Mouse (Mus musculus): ENCODE data around the gene Ostm1. TPM values are rescaled to one million over a fixed set of nuclear protein-coding genes. Genes with fewer than 3 reads are reported as not detected.

Ostm1 gene
- total RNA-seq, 2 experiments from 2014 or later, result 19.3 to 19.5 TPM

GRCm38 (mm10) chr10:42581694-42582565 is 1.7 kb upstream of the Ostm1 start:
- no peak for DNase-seq
- intact Hi-C loops (cut with DNase I), result no loop called here

GRCm38 (mm10) chr10:42582566-42583110 is 984 bp upstream of the Ostm1 start:
- DNase-seq, result no peak
- intact Hi-C loops (cut with DNase I), result no loop called here

DNA sequence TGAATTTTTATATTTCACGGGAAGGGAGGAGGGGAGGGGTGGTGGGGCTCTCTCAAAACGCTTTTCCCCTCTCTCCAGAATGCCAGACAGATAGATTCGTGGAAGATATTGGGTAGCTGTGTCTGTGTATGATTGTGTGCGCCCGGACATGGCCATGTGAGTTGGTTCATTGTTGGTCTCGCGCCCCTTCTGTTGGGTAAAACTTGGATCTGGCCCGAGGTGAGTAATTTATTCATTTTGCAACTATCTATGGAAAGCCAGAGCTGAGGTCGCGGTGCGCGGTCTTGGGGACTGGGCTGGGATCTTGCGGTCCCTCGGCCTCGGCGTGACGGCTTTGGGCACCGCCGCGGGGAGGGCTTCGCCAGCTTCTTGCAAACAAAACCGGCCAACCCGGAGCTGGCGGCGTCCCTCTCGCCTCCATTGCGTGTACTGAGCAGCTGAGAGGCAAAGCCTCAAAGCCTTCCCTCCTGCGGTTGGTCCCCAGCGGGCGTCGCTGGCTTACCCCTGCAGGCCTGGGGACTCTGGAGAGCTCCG is 347 bp downstream of the Ostm1 start:
- intact Hi-C loops (cut with DNase I), result no loop called here
- no peak for DNase-seq

GRCm38 (mm10) chr10:42584436-42584983 is 888 bp downstream of the Ostm1 start:
- DNase-seq, result no peak
- intact Hi-C loops (cut with DNase I), result no loop called here

- intact Hi-C loops (cut with DNase I), result no loop called here
- no peak for DNase-seq
These were observed 1.5 kb downstream of the Ostm1 start for GRCm38 (mm10) chr10:42585156-42585555.

DNA sequence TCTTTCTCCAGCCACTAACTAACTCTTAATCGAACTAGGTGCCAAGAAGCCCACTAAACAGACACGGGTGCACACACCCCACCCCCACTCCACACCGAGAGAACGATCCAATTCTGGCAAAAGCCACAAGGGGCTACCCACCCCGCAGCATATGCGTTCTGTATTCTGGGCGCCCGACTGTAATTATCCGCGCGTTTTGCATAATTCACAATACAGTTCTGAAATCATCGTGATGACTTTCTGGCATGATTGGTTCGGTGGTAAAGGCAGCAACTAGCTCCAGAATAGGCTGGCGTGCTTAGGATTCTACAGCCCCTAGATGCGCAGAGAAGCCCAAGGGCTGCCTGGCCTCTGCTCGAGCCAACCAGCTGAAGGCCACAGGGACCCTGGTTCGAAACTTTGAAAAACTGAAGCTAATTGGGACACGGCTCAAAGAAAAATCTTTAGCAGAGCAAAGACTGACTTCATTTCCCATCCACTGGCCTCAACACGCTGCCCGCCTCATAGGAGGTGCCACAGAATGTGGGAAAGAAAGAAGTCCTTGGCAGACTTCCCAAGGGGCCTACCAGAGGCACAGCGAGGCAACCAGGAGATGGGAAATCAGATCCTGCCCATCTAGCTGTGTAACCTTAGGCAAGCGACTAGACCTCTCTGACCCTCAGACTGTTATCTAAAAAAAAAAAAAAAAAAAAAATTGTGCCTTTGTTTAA is 2.1 kb downstream of the Ostm1 start:
- intact Hi-C loops (cut with DNase I), result no loop called here
- DNase-seq, result no peak

- no peak for DNase-seq
- intact Hi-C loops (cut with DNase I), result no loop called here
These were observed 4.5 kb downstream of the Ostm1 start for GRCm38 (mm10) chr10:42587961-42588750.

DNA sequence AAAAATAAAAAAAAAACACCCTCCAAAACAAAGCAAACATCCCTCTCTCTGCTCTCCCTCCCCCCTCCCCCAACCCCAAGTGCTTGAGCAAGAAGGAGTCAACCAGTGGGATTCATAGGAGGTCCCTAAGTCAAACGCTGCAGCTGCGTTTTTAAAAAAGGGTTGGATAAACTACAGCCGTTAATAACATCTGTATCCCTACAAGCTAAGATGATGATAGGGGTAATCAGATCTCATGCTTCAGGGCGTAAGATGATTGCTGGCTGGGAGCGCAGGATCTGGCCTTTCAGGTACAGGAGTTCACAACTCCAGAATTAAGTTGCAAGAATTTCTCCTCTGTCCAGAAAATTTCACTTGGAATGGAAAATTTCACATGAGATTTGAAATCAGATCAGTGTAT is 5.9 kb downstream of the Ostm1 start:
- no peak for DNase-seq
- intact Hi-C loops (cut with DNase I), result no loop called here

- intact Hi-C loops (cut with DNase I), result no loop called here
- no peak for DNase-seq
These were observed 6.9 kb downstream of the Ostm1 start for GRCm38 (mm10) chr10:42590261-42591184.

- intact Hi-C loops (cut with DNase I), result no loop called here
- DNase-seq, result no peak
These were observed 7.8 kb downstream of the Ostm1 start for GRCm38 (mm10) chr10:42591185-42591992.

DNA sequence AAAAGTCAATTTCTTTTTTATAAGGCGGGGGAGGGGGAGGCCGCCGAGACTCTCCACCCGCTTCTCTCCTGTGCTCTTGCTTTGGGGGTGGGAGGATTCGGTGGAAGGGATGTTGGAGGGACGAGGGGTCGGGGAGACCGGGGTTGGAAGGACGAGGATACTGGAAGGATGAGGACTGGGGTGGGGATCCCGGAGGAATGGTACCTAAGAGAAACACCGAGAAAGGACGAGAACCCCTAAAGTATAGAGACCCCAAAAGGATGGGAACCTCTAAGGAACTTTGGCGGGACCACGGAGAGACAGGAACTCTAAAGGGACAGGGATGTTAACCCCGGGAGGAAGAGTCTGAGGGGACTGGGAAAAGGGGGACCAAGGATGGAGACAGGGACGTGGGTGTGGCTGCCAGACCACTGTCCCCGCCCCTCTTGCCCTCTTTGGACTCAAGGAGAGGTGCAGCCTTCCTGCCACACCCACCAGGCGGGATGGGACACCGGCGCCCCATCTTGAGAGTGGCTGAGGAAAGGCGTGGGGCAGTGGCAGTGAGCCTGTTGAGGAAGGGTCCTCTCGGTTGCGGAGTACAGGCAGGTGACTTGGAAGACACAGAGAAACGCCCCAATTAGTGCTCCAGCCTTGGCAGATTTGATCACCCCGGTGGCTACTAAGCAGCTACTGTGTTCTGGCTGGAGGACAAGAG is 8.5 kb downstream of the Ostm1 start:
- intact Hi-C loops (cut with DNase I), result no loop called here
- no peak for DNase-seq

DNA sequence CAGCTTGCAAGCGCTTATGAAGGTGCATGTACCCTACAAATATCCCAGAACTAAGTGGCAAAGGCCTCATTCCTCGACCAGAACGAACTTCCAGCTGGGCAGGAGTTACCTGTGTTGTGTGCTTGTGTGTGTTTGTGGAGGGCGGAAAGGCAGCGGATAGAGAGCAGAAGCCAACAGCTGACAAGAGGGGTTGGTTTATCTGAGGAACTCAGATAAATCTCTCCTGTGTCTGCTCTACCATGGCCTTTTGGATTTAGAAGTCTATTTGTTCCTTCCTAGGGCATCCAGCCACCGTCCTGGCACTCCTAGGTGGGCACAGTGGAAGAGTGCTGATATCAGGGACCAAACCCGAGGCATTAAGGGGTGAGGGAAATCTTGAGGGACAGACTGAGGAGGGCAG is 9.6 kb downstream of the Ostm1 start:
- intact Hi-C loops (cut with DNase I), result no loop called here

DNA sequence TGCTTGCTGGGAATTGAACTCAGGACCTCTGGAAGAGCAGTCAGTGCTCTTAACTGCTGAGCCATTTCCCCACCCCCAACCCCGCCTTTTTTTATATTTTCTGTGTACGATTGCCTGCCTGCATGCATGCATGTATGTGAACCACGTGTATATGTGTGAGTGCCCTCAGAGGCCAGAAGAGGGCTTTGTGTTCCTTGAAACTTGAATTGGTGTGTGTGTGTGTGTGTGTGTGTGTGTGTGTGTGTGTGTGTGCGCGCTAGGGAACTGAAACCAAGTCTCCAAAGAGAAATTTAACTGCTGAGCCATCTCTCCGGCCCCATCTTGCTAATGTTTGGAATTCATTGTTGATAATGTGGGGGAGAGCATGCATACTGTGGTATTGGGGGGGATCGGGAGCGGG is 15.0 kb downstream of the Ostm1 start:
- intact Hi-C loops (cut with DNase I), result no loop called here
- no peak for DNase-seq

More for the DNA sequence above, 9.6 kb downstream of the Ostm1 start:
- DNase-seq, result no peak

- intact Hi-C loops (cut with DNase I), result no loop called here
- no peak for DNase-seq
These were observed 17.9 kb downstream of the Ostm1 start for GRCm38 (mm10) chr10:42601556-42601955.

GRCm38 (mm10) chr10:42604874-42605273 is 21.3 kb downstream of the Ostm1 start:
- intact Hi-C loops (cut with DNase I), result no loop called here
- no peak for DNase-seq

GRCm38 (mm10) chr10:42606757-42607156 is 23.1 kb downstream of the Ostm1 start:
- DNase-seq, result no peak
- intact Hi-C loops (cut with DNase I), result no loop called here

GRCm38 (mm10) chr10:42613075-42613474 is 29.5 kb downstream of the Ostm1 start:
- no peak for DNase-seq
- intact Hi-C loops (cut with DNase I), result no loop called here

Measured in gastrocnemius, postnatal 36 days (tissue).